Mouse (Mus musculus) mesoderm, embryonic 11.5 days (tissue): ENCODE results near the gene Slc4a11.
"Not testable (repeated sequence)": the region's sequence is repeated elsewhere in the genome, so short reads cannot be mapped to it uniquely, and the experiment has no call there.

Source experiments
- DNase-seq: peaks from one replicate; pipeline ENCODE4 v3.0.0-alpha.2; 2012; ENCODE audit warnings: low read depth, low spot score

The Slc4a11 gene

GRCm38 (mm10) chr2:130679899-130680298 is 17.4 kb downstream of the Slc4a11 start:
- DNase-seq, result no peak

DNA sequence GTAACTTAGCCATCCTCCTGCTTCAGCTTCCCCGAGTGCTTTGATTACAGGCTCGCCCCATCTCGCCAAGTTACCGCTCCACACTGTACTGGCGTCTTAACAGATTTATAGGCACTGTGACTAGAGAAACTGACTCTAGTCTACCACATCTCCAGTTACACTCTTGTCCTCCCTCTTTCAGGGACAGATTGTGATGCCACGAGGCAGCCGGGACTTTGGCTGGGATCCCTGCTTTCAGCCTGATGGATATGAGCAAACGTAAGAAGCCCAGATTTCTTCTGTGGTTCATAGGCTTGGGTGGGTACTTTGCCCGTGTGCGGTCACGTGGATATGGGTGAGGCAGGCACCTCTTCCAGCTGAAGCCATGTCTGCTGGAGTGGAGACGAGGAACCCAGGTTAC is 18.2 kb downstream of the Slc4a11 start:
- DNase-seq, result no peak

DNA sequence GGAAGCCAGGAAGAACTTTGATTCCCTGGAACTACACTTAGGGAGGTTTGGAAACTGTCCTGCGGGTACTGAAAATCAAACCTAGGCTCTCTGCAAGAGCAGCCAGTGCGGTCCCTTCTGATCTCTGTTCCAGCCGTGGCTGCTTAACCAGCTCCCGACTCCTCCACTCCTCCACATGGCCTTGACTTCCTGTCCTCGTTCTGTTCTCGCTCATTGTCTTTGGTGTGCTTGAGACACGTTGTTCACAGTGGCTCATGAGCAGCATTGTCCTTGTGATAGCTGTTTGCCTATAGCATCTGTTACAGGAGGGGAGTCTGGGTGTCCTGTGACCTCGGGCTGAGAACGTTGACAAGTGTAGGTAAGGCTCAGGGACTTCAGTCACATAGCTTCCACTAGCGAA is 20.1 kb downstream of the Slc4a11 start:
- no peak for DNase-seq

GRCm38 (mm10) chr2:130667559-130667958 is 29.8 kb downstream of the Slc4a11 start, which contains the start of gene Itpa:
TSS of gene Itpa (plus strand) at chr2:130667610.
- peak; percentile 92 for DNase-seq

GRCm38 (mm10) chr2:130664102-130664701 is 33.1 kb downstream of the Slc4a11 start, which contains the start of gene Ddrgk1:
TSS of gene Ddrgk1 (minus strand) at chr2:130664659.
- peak; percentile 96 for DNase-seq

DNA sequence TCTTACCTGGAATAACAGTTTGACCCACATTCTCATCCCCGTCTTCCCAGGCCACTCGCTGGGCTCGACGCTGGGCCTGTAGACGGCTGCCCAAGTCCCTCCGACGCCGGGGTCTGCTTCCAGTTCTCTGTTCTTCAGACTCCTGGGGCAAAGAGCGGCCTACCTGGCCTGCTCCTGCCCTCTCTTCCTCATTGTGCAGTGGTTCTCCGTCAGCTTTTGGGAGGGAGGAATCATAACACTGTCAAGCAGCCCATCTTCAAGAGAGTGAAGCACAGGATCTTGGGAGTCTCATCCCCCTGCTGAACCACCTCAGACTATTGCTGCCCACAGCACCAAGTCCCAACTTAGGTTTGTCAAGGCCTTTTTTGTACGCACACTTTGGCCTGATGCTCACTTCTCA is 34.0 kb downstream of the Slc4a11 start:
- no peak for DNase-seq

DNA sequence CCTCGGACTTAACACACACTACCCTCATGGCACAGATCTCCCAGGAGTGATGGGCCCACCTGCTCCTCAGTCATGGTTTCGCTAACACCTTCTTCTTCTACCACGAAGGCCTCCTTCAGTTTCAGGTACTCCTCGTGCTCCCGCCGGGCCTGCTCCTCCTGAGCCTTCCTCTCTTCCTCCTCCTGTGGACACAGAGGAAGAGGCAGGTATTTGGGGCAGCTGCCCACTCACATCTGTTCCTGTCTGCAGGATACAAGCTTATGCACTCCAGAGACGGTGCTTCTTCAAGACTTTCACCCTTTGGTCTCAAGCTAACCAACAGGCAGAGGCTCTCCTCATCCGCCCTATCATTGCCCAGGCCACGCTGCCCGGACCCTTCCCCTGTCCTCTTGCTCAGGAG is 38.8 kb downstream of the Slc4a11 start:
- DNase-seq, result no peak

GRCm38 (mm10) chr2:130657541-130657940 is 39.8 kb downstream of the Slc4a11 start:
- no peak for DNase-seq

GRCm38 (mm10) chr2:130656536-130656935 is 40.8 kb downstream of the Slc4a11 start:
- DNase-seq, result no peak

DNA sequence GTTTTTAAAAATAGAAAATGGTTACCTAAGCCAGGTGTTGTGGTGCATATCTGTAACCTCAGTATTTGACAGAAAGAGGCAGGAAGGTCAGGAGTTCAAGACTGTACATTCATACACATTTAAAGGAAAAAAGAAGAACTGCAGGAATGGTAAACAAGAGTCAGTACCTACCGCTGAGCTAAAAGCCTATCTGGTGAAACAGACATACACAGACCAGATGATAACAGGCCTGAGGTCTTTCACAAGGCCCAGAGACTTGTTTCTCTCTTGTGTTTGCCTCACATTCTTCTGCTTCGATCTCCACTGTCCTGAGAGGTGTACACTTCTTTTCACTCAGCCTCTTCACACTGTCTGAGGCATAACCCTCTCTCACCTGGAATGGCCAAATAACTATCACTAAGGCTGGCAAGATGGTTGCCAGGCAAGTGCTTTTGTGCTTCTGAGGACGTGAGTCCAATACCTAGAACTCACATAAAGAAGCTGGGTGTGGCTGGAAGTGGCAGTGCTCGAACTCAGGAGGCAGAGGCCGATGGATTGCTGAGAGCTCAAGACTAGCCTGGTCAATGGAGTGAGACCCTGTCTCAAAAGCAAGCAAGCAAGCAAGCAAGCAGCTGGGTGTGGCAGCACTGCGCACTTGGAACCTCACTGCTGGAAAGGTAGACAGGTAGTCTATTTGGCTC is 41.5 kb downstream of the Slc4a11 start:
- no peak for DNase-seq

- DNase-seq, result no peak
These were observed 43.6 kb downstream of the Slc4a11 start for GRCm38 (mm10) chr2:130653760-130654159.

DNA sequence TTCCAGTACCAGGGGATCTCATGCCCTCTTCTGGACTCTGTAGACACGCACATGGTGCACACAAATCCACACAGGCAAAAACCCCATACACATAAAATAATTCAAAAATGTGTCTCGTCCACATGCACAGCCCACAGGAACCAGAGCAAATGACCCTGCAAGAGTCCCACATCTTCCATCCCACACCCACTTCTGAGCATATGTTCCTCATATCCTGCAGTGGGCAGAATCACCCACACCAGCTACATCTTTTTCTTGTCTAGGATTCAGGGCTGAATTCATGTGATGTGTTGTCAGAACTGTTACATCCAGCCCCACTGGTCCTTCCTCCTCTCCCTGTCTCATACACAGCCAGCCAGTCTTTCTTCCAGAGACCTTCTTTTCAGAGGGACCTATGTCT is 44.0 kb downstream of the Slc4a11 start:
- no peak for DNase-seq

DNA sequence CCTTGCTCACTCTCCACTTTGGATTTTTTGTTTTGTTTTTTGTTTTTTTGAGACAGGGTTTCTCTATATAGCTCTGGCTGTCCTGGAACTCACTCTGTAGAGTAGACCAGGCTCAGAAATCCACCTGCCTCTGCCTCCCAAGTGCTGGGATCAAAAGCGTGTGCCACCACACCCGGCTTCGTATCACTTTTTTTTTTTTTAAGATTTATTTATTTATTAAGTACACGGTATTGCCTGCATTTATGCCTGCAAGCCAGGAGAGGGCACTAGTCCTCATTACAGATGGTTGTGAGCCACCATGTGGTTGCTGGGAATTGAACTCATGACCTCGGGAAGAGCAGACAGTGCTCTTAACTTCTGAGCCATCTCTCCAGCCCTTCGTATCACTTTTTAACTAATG is 48.3 kb downstream of the Slc4a11 start:
- not testable (repeated sequence) for DNase-seq

DNA sequence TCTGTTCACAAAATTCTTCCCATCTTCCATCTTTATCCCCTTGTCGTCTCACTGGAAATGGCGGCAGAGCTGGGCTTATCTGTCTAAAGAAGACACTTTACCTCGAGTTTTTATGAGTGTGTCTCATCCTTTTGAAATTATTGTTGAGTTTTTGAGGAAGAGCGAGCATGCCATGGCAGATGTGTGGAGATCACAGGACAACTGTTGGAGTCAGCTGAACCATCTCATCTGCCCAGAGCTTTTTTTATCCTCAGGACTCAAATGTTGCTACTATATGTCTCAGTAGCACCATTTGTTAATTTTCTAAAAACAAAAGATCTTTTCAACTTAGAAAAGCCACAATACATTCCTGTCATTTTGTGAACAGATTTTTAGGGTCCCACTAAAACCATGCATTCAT is 52.1 kb downstream of the Slc4a11 start:
- DNase-seq, result no peak

DNA sequence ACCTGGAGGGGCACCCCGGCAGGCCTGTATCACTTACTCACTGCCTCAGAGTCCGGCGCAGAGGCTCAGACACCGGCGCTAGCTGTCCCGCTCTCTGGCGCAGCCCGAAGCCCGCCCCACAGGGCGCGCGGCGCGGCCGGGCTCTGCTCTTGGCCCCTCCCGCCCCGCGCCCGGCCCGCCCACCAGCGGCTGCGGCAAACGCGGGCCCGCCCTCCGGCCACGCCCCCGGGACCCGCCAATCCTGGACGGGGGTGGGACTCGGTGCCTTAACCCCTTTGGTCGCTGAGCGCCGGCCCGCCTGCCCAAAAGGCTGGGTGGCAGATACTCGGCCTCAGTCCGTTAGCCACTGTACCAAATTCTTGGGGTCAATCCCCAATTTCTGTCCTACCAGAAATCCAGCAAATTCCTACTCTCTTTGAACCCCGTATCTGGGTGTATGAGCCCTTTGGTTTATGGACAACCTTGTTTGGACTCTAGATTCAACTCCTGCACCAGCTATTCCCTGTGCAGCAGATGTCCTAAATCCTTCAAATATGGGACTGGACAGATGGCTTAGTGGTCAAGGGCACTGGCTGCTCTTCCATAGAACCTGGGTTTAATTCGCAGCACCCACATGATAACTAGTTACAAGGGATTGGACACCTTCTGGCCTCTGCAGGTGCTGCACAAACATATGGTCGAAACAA is 54.5 kb downstream of the Slc4a11 start, which contains the start of gene Lzts3:
Lzts3 (minus strand) TSS at position 120 of the 686 bp plus-strand sequence.
- DNase-seq, result peak; percentile 89

- DNase-seq, result no peak
These were observed 55.1 kb downstream of the Slc4a11 start for GRCm38 (mm10) chr2:130642197-130642660.

DNA sequence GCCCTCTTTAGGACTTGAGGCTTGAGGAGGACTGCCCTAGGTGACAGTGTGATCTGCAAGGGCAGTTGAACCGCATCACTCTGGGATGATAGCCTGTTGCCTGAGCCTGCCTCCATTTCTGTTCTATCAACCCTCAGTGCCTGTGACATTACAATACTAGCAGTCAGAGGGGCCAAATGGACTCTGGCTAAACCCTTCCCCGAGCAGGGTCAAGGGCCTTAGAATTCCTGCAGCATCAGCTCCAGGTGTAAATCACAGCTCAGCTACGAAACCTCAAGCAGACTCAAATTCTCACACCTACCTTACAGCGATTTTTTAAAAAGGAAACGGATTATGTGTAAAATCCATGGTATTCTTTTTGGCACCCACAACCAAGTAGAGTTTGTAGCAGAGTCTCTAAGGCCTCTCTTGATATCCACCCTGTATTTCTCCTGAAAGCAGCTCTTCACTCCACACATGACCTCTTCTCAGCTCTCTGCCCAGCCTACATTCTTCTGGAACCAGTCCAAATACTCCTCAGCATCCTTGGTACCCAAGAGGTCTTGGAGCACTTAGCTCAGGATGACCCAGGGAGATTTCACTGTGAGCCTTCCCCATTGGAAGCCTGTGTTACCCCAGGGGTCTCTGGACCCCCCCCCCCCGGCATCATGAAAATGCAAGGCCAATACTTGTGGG is 55.8 kb downstream of the Slc4a11 start:
- DNase-seq, result no peak

DNA sequence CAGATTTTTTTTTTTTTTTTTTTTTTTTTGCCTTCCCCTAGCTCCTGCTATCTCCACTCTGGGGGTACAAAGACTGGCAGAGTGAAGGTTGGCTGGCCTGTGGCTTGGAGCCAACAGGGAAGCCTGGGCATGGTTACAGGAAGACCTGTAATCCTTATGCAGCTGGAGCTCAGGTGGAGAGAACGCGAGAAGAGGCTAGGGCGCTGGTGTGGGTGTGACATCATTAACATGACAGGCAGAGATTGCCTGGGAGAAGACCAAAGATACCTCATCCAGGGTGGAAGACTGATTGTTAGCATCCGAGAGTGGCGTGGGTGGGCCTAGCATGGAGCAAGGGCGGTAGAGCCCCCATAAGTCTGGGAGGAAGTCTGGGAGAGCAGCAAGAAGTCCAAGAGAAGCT is 58.0 kb downstream of the Slc4a11 start:
- DNase-seq, result no peak

GRCm38 (mm10) chr2:130638101-130638611 is 59.2 kb downstream of the Slc4a11 start:
- no peak for DNase-seq

GRCm38 (mm10) chr2:130635847-130636246 is 61.5 kb downstream of the Slc4a11 start:
- peak; percentile 17 for DNase-seq

DNA sequence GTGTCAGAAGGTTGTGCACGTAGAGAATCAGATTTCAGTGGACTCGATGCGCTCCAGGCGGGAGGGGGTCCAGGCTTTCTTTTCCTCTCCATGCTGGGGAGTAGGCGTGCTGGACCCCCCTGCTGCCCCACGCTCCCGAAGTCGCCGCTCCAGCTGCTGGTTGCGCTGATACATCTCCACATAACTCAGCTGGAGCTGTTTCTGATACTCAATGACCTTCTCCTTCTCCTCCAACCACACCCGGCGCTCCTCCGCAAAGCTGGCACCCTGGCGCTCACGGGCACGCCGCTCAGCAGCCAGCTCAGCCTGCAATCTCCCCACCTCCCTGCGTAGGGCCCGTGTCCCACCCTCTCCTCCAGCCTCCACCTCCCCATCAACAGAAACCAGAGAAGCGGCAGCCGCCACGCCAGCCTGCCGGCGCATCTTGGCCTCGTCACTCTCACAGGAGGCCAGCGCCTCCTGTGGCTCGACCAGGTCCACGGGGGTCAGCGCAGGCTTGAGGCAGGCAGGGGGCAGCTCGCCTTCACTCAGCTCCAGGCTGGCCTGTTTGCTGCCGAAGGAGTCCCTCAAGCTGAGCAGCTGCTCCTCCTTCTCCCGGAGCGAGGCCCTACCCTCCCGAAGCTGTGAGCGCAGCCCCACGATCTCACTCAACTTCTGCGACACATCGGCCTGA is 62.4 kb downstream of the Slc4a11 start:
- DNase-seq, result peak; percentile 53
